Mouse (Mus musculus) lung, embryonic 14.5 days (tissue): ENCODE data around the gene Cdk19. TPM values are rescaled to one million over a fixed set of nuclear protein-coding genes. Genes with fewer than 3 reads are reported as not detected.

Experiments used
- ATAC-seq: fragments of 200-750 bp; cut with Nextera tagmentation; 2 replicates; pipeline ENCODE4 v1.8.0; 2017; ENCODE audit warnings: mild to moderate bottlenecking, moderate TSS enrichment, moderate library complexity; ENCODE audit not compliant: insufficient read depth
- DNase-seq: peaks from one replicate; pipeline ENCODE4 v3.0.0-alpha.2; 2015
- H3K27ac ChIP-seq: fragments of 300-500 bp; sonication (generic); 2 replicates; pipeline ENCODE4 v1.5.1; 2014; ENCODE audit warnings: low read depth, mild to moderate bottlenecking, moderate library complexity
- H3K27me3 ChIP-seq: fragments of 300-500 bp; sonication (generic); 2 replicates; pipeline ENCODE4 v1.6.1; 2014; ENCODE audit warnings: low read length, control low read depth; ENCODE audit not compliant: insufficient read depth
- H3K36me3 ChIP-seq: fragments of 300-500 bp; sonication (generic); 2 replicates; pipeline ENCODE4 v1.6.1; 2014; ENCODE audit warnings: control low read depth; ENCODE audit not compliant: insufficient read depth
- H3K4me1 ChIP-seq: fragments of 300-500 bp; sonication (generic); 2 replicates; pipeline ENCODE4 v1.6.1; 2014; ENCODE audit warnings: antibody characterized with exemption, control low read depth; ENCODE audit not compliant: insufficient read depth
- H3K4me2 ChIP-seq: fragments of 300-500 bp; sonication (generic); 2 replicates; pipeline ENCODE4 v1.6.1; 2014; ENCODE audit warnings: mild to moderate bottlenecking
- H3K4me3 ChIP-seq: fragments of 300-500 bp; sonication (generic); 2 replicates; pipeline ENCODE4 v1.5.1; 2014; ENCODE audit warnings: low read depth, low read length
- H3K9ac ChIP-seq: fragments of 300-500 bp; sonication (generic); 2 replicates; pipeline ENCODE4 v1.6.1; 2014
- H3K9me3 ChIP-seq: fragments of 300-500 bp; sonication (generic); 2 replicates; pipeline ENCODE4 v1.6.1; 2016; ENCODE audit warnings: low read depth, low read length, control low read depth
- CTCF ChIP-seq: IDR thresholded peaks from 2 replicates; pipeline ENCODE4 v1.5.1; 2016; ENCODE audit warnings: antibody characterized with exemption, low read depth
- WGBS: fragments of 180-500 bp; shearing (Covaris S2); extraction: QIAGEN DNeasy Blood & Tissue Kit; methylation state at CpG from one replicate; pipeline ENCODE4 v1.1.7; 2014; 5-methylcytosine and 5-hydroxymethylcytosine counted together
- polyA plus RNA-seq: library from polyadenylated mRNA; unstranded; fragments of >200 nt; fragmentation: Nextera tagmentation; extraction: Ambion mirVana; gene quantifications from 2 replicates; pipeline ENCODE4 v1.2.1, GENCODE M21; 2014

The Cdk19 gene
- polyA plus RNA-seq, 1 experiment from 2014 or later, result 10.6 TPM

DNA sequence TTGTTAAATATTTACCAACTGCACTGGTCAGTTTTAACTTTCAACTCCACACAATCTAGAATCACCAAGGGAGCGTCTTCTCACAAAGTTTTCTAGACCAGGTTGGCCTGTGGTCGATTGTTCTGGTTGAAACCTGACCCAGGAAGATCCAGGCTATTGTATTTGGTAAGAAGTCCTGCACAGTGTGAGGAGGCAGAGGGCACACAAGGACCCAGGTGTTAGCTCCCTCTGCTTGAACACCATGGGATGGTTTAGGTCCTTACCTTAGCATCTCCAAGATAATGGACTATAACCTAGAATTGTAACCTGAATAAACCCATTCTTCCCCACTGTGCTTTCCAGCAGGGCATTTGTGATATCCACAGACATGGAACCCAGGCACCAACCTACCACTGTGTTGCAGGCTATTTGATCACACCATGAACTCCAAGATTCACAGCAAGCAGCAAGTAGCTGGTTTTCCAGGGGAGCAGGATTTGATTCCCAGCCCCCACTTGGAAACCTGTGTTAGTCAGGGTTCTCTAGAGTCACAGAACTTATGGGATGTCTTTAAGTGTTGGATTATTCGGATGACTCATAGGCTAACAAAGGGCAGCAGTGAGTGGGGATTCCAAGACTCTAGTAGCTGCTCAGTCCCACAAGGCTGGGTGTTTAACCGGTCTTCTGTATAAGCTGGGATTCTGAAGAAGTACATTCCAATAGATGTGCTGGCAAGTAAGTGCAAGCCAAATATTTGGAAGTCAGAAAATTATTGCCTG, 31.4 kb upstream of the Cdk19 start:
- ATAC-seq (0 out of 2 replicates have a peak, but pooled peaks have one; percentile 47), DNase-seq (peak; percentile 24)
- WGBS, result 52% methylated on average over 4 of the region's 4 CpGs
- no peak for TF ChIP-seq CTCF
- H3K27me3 ChIP-seq, result no peaks in the 10 kb centered on the region
- no peaks in the 10 kb centered on the region for H3K4me1 ChIP-seq
- H3K9me3 ChIP-seq, result peaks cover 4% of the 10 kb centered on the region; the same call in 1 of the 2 replicates
- H3K4me2 ChIP-seq, result no peak overlapping the region
- no peak overlapping the region for H3K4me3 ChIP-seq
- no peaks in the 10 kb centered on the region for H3K36me3 ChIP-seq
- no peak overlapping the region for H3K9ac ChIP-seq
- no peak overlapping the region for H3K27ac ChIP-seq

DNA sequence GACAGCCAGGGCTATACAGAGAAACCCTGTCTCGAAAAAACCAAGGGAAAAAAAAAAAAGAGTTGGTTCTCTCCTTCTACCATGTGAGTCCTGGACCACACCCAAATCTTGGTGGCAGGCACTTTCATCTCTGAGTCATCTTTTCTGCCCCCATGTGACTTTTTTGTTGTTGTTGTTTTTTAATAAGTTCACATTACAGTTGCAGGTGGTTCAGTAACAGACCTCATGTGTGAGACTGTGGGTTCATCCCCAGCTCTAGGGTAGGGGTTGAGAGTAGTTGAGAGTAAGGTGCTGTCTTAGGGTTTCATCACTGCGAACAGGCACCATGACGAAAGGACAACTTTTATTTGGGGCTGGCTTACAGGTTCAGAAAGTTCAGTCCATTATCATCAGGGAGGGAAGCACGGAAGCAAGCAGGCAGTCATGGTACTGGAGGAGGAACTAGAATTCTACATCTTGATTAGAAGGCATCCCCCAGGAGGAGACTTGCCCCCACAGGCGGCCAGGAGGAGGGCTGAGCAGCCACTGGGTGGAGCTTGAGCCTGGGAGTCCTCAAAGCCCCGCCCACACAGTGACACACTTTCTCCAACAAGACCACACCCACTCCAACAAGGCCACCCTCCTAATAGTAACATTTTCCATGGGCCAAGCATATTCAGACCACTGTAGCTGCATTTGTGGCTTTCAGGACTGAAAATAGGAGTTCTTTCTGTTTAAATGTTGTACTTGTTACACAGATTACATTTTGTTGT, 29.3 kb upstream of the Cdk19 start:
- Histone ChIP-seq H3K36me3 (no peaks in the 10 kb centered on the region), H3K4me1 (no peaks in the 10 kb centered on the region), H3K27ac (no peak overlapping the region), H3K4me3 (no peak overlapping the region), H3K27me3 (no peaks in the 10 kb centered on the region), H3K9ac (no peak overlapping the region), H3K4me2 (no peak overlapping the region), H3K9me3 (peaks cover 4% of the 10 kb centered on the region; the same call in 1 of the 2 replicates)
- ATAC-seq (no peak), DNase-seq (peak; percentile 50)
- WGBS, result 55% methylated on average over 6 of the region's 6 CpGs
- TF ChIP-seq CTCF, result no peak

GRCm38 (mm10) chr10:40312781-40313180, 26.6 kb upstream of the Cdk19 start:
- no peaks in the 10 kb centered on the region for H3K9me3 ChIP-seq
- H3K27me3 ChIP-seq, result no peaks in the 10 kb centered on the region
- no peak overlapping the region for H3K9ac ChIP-seq
- H3K4me1 ChIP-seq, result no peaks in the 10 kb centered on the region
- 50% methylated on average over 4 of the region's 4 CpGs for WGBS
- no peak for ATAC-seq
- no peak overlapping the region for H3K4me2 ChIP-seq
- no peak overlapping the region for H3K27ac ChIP-seq
- H3K4me3 ChIP-seq, result no peak overlapping the region
- TF ChIP-seq CTCF, result no peak
- H3K36me3 ChIP-seq, result no peaks in the 10 kb centered on the region
- DNase-seq, result no peak

GRCm38 (mm10) chr10:40316841-40317585, 22.4 kb upstream of the Cdk19 start:
- WGBS, result 29% methylated on average over 7 of the region's 7 CpGs
- H3K4me3 ChIP-seq, result no peak overlapping the region
- H3K36me3 ChIP-seq, result no peaks in the 10 kb centered on the region
- no peak for TF ChIP-seq CTCF
- no peak overlapping the region for H3K27ac ChIP-seq
- ATAC-seq, result no peak
- H3K9me3 ChIP-seq, result no peaks in the 10 kb centered on the region
- H3K4me1 ChIP-seq, result no peaks in the 10 kb centered on the region
- no peak overlapping the region for H3K4me2 ChIP-seq
- DNase-seq, result no peak
- H3K9ac ChIP-seq, result no peak overlapping the region
- H3K27me3 ChIP-seq, result no peaks in the 10 kb centered on the region

- WGBS, result 81% methylated on average over 10 of the region's 10 CpGs
- H3K4me3 ChIP-seq, result no peak overlapping the region
- H3K27ac ChIP-seq, result no peak overlapping the region
- no peaks in the 10 kb centered on the region for H3K9me3 ChIP-seq
- DNase-seq (no peak), ATAC-seq (no peak)
- H3K4me1 ChIP-seq, result no peaks in the 10 kb centered on the region
- H3K27me3 ChIP-seq, result no peaks in the 10 kb centered on the region
- H3K36me3 ChIP-seq, result no peaks in the 10 kb centered on the region
- no peak overlapping the region for H3K9ac ChIP-seq
- TF ChIP-seq CTCF, result no peak
- H3K4me2 ChIP-seq, result no peak overlapping the region
Measured at GRCm38 (mm10) chr10:40320306-40320705, 19.1 kb upstream of the Cdk19 start.

DNA sequence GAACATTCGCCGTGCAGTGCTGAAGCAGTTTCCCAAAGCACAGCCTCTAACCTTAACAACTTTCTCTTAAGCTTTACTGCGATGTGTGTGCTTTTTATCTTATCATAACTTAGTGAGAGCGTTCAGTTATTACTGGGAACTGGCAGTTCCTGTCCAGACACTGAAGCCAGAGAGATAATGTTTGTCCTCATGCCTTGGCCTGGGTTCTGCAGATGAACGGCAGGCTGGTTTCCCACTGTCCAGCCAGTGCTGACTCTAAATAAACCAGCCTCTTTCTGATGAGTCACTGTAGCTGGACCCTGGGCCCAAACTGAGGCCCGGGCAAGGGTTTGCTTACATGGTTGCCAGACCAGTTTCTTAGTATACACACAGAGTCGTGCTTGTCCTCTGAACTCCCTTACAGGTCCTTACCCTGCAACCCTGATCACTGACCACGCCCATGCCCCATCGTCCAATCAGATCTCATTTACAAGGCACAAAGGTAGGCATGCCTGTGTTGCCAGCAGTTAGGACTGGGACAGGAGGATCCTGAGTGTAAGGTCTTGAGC, 11.3 kb upstream of the Cdk19 start:
- no peaks in the 10 kb centered on the region for H3K36me3 ChIP-seq
- H3K27me3 ChIP-seq, result no peaks in the 10 kb centered on the region
- 39% methylated on average over 9 of the region's 9 CpGs for WGBS
- DNase-seq, result no peak
- no peak overlapping the region for H3K4me2 ChIP-seq
- ATAC-seq, result no peak
- no peak for TF ChIP-seq CTCF
- H3K27ac ChIP-seq, result no peak overlapping the region
- no peak overlapping the region for H3K9ac ChIP-seq
- no peaks in the 10 kb centered on the region for H3K9me3 ChIP-seq
- no peaks in the 10 kb centered on the region for H3K4me1 ChIP-seq
- no peak overlapping the region for H3K4me3 ChIP-seq

GRCm38 (mm10) chr10:40330262-40330661, 9.1 kb upstream of the Cdk19 start:
- Histone ChIP-seq H3K9me3 (no peaks in the 10 kb centered on the region), H3K36me3 (no peaks in the 10 kb centered on the region), H3K9ac (no peak overlapping the region), H3K27ac (no peak overlapping the region), H3K4me3 (no peak overlapping the region), H3K27me3 (no peaks in the 10 kb centered on the region), H3K4me1 (no peaks in the 10 kb centered on the region), H3K4me2 (no peak overlapping the region)
- 0 out of 2 replicates have a peak, but pooled peaks have one; percentile 2 for TF ChIP-seq CTCF
- WGBS, result 84% methylated on average over 1 of the region's 1 CpGs
- ATAC-seq (no peak), DNase-seq (no peak)
